Mouse (Mus musculus): ENCODE measurements around the gene 4921501E09Rik. TPM values are rescaled to one million over a fixed set of nuclear protein-coding genes. Genes with fewer than 3 reads are reported as not detected.

4921501E09Rik gene
- not detected for polyA plus RNA-seq (2014; fragmentation: Illumina TruSeq; extraction: RNeasy Lipid Tissue Mini Kit (QIAGEN cat#74804); ENCODE audit: low replicate concordance)

GRCm38 (mm10) chr17:33067958-33068357 is at the start of gene 4921501E09Rik:
Gene 4921501E09Rik (minus strand): TSS chr17:33068058.

GRCm38 (mm10) chr17:33089220-33089949 is 21.5 kb upstream of the 4921501E09Rik start, which contains the start of gene Zfp563:
Gene Zfp563 (plus strand): TSS chr17:33089310.

GRCm38 (mm10) chr17:33032900-33033891 is 34.7 kb downstream of the 4921501E09Rik start, which contains the start of gene Zfp763:
Gene Zfp763 (minus strand): TSS chr17:33033402.

Other genes with a start within 250 kb of the 4921501E09Rik start
- 15.7 TPM for gene Zfp799, start 237.8 kb downstream of the 4921501E09Rik start, polyA plus RNA-seq (2014; fragmentation: Illumina TruSeq; extraction: RNeasy Lipid Tissue Mini Kit (QIAGEN cat#74804); ENCODE audit: low replicate concordance)
- gene Zfp870, start 176.4 kb downstream of the 4921501E09Rik start, polyA plus RNA-seq (2014; fragmentation: Illumina TruSeq; extraction: RNeasy Lipid Tissue Mini Kit (QIAGEN cat#74804); ENCODE audit: low replicate concordance): 12.1 TPM
- gene Cyp4f14, start 150.7 kb downstream of the 4921501E09Rik start, polyA plus RNA-seq (2014; fragmentation: Illumina TruSeq; extraction: RNeasy Lipid Tissue Mini Kit (QIAGEN cat#74804); ENCODE audit: low replicate concordance): 371 TPM
- 20.6 TPM for gene Cyp4f13, start 120.7 kb downstream of the 4921501E09Rik start, polyA plus RNA-seq (2014; fragmentation: Illumina TruSeq; extraction: RNeasy Lipid Tissue Mini Kit (QIAGEN cat#74804); ENCODE audit: low replicate concordance)
- gene Zfp472, start 102.2 kb downstream of the 4921501E09Rik start, polyA plus RNA-seq (2014; fragmentation: Illumina TruSeq; extraction: RNeasy Lipid Tissue Mini Kit (QIAGEN cat#74804); ENCODE audit: low replicate concordance): 25.8 TPM
- 22.3 TPM for gene Zfp952, start 74.9 kb downstream of the 4921501E09Rik start, polyA plus RNA-seq (2014; fragmentation: Illumina TruSeq; extraction: RNeasy Lipid Tissue Mini Kit (QIAGEN cat#74804); ENCODE audit: low replicate concordance)
- 9.6 TPM for gene Zfp763, start 34.7 kb downstream of the 4921501E09Rik start, polyA plus RNA-seq (2014; fragmentation: Illumina TruSeq; extraction: RNeasy Lipid Tissue Mini Kit (QIAGEN cat#74804); ENCODE audit: low replicate concordance)
- 15.7 TPM for gene Zfp563, start 21.3 kb upstream of the 4921501E09Rik start, polyA plus RNA-seq (2014; fragmentation: Illumina TruSeq; extraction: RNeasy Lipid Tissue Mini Kit (QIAGEN cat#74804); ENCODE audit: low replicate concordance)
- not detected for gene Morc2b, start 71.6 kb upstream of the 4921501E09Rik start, polyA plus RNA-seq (2014; fragmentation: Illumina TruSeq; extraction: RNeasy Lipid Tissue Mini Kit (QIAGEN cat#74804); ENCODE audit: low replicate concordance)
- gene Olfr55, start 100.4 kb upstream of the 4921501E09Rik start, polyA plus RNA-seq (2014; fragmentation: Illumina TruSeq; extraction: RNeasy Lipid Tissue Mini Kit (QIAGEN cat#74804); ENCODE audit: low replicate concordance): not detected
- not detected for gene Olfr239, start 123.2 kb upstream of the 4921501E09Rik start, polyA plus RNA-seq (2014; fragmentation: Illumina TruSeq; extraction: RNeasy Lipid Tissue Mini Kit (QIAGEN cat#74804); ENCODE audit: low replicate concordance)
- gene Olfr1564, start 153.6 kb upstream of the 4921501E09Rik start, polyA plus RNA-seq (2014; fragmentation: Illumina TruSeq; extraction: RNeasy Lipid Tissue Mini Kit (QIAGEN cat#74804); ENCODE audit: low replicate concordance): not detected
- 30.9 TPM for gene Zfp955a, start 187.1 kb upstream of the 4921501E09Rik start, polyA plus RNA-seq (2014; fragmentation: Illumina TruSeq; extraction: RNeasy Lipid Tissue Mini Kit (QIAGEN cat#74804); ENCODE audit: low replicate concordance)
- gene Olfr63, start 196.6 kb upstream of the 4921501E09Rik start, polyA plus RNA-seq (2014; fragmentation: Illumina TruSeq; extraction: RNeasy Lipid Tissue Mini Kit (QIAGEN cat#74804); ENCODE audit: low replicate concordance): not detected
- gene Zfp955b, start 221.5 kb upstream of the 4921501E09Rik start, polyA plus RNA-seq (2014; fragmentation: Illumina TruSeq; extraction: RNeasy Lipid Tissue Mini Kit (QIAGEN cat#74804); ENCODE audit: low replicate concordance): 19.1 TPM

Measured in small intestine, adult 10 weeks (tissue).